Mouse (Mus musculus) right cerebral cortex, adult 2 months (tissue): ENCODE results near the gene Ifitm2.
"Not testable (repeated sequence)": the region's sequence is repeated elsewhere in the genome, so short reads cannot be mapped to it uniquely, and the experiment has no call there.

ENCODE experiments used
- DNase-seq, 2 experiments: peaks; one replicate each; pipeline ENCODE4 v3.0.0; 2021 to 2022; ENCODE audit warnings: low spot score in 2 of 2

The Ifitm2 gene

DNA sequence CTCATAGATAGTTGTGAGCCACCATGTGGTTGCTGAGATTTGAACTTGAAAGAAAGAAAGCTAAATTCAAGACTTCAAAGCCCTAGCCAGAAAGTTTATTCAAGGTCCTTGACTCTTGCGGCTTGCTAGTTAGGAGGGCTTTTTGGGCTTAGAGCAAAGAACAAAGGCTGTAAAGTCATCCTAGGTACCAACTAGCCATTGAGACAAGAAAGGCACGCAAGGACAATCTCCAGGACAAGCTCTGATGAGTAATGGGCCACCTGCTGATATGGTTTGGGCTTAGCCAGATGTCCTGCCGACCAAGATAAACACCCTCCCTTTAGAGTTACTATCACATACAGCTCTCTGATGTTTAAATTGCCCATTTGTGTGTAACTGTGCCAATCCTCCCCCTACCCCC lies 12.9 kb upstream of the Ifitm2 start:
- not testable (repeated sequence) for DNase-seq

DNA sequence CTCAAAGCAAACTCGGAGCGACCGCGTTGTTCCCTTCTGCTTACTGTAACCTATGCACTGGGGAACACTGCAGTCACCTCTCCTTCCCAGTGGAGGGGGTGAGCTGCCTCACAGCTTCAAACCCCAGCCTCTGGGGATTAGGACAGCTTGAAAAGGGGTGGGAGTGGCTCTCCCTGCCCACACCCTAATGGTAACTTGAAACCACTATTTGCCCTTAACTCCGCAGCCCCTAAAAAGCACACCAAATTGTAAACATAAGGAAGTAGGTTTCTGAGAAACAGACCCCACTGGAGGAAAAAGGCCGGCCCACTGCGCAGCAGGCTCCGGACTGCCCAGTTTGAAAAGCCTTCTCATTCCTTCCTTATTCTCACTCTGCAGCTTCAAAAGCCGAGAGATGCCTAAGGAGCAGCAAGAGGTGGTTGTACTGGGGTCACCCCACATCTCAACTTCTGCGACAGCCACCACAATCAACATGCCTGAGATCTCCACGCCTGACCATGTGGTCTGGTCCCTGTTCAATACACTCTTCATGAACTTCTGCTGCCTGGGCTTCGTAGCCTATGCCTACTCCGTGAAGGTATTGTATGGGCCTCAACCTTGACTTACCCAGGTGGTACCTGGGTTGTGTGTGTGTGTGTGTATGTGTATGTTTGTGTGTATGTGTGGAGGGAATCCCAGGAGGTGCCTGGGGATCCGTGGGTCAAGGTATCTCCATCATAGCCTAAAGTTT lies 12.2 kb upstream of the Ifitm2 start:
- DNase-seq, result no peak

DNA sequence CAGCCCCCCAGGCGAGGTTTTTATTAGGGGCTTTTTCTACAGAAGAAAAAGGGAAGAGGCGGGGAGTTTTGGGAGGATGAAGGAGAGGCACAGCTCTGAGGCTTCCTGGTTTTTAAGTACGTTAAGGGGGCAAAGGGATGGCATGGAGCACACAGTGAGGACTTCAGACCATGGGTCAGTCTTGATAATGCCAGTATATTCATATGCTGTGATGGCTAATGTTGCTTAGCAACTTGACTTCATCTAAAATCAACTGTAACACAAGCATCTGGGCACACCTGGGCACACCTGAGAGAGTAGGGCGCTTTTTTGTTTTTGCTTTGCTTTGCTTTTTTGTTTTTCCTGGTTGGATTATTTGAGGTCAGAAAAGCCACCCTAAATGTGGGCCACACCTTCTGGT lies 11.1 kb upstream of the Ifitm2 start, which contains the start of gene Ifitm1:
Gene Ifitm1 (plus strand): TSS at position 301 of the 400 bp plus-strand sequence.
- DNase-seq, result no peak

DNA sequence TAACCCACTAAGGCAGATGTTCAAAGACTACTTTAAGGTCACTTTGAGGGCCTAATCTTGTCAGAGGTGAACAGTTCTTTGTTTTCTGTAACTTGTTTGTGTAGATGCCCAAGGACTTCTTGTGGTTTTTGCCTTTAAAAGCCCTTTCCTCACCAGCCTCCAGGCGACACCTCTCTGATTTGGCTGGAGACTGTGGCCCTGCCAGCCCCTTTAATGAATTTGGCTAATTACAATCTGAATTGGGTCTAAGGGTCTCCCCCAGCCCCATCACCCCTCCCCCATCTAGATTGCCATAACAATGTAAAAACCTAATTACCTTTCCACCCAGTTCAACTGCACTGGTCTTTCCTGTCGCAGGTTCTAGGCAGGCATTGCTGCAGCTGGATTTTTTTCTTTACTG lies 6.9 kb upstream of the Ifitm2 start:
- DNase-seq, result no peak

DNA sequence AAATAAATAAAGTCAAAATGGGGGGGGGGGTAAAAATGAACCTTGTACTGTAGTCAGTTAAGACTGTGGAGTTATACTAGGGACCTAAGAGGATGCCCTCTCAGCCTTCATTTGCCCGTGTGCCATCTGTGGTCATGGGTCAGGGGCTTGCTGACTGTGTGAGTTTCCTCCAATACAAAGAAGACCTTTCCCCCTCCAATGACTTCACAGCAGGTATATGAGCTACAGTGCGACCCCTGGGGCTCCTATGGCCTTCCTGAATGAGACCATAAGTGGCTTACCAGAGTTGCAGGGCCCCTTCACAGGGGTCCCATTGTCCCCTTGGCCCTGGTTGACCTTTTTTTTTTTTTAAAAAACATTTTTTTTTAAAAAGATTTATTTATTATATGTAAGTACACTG lies 5.6 kb upstream of the Ifitm2 start:
- DNase-seq, result no peak

DNA sequence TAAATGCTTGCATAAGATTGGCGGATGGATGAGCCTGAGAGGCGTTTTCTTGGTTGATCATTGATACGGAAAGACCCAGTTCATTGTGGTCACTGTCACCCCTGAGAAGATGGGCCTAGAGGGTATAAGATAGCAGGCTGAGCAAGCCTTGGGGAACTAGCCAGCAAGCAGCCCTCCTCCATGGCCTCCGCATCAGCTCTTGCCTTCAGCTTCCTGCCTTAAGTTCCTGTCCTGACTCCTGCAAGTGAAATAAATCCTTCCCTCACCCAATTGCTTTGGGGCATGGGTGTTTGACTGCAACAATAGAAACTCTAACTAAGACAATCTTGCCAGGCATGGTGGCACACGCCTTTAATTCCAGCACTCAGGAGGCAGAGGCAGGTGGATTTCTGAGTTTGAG lies 4.2 kb upstream of the Ifitm2 start:
- DNase-seq, result no peak

DNA sequence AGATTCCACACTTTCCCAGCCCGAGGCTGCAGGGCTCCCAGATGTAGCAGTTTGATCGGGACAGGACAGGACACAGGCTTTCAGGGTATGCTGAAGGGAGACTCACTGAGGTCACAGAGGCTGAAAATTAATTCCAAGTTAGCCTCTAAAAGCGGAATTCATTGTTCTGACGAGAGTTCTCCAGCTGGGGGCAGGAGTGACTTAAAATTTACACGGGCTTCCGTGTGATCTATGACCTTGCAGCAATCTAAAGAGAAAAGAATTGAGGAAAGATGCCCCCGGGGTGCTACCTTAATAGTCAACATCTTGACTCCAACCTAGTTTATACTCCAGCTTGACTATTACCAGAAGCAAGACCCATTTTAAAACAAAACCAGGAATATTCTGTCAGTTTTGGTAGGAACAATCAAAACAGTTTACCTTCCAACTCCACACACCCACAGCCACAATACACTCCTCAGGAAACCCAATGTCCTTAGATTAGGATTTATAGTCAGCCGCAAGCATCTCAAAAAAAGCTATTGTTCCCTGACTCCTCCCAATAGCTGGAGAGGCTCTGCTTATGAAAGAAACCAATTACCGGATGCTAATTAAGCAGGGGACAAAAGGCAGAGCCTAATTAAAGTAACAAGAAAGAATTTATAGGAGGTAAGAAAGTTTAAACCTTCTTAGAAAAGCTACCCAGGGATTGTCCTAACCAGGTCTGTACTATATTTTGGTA lies 3.6 kb upstream of the Ifitm2 start:
- peak; percentile 27 to 43 for DNase-seq

DNA sequence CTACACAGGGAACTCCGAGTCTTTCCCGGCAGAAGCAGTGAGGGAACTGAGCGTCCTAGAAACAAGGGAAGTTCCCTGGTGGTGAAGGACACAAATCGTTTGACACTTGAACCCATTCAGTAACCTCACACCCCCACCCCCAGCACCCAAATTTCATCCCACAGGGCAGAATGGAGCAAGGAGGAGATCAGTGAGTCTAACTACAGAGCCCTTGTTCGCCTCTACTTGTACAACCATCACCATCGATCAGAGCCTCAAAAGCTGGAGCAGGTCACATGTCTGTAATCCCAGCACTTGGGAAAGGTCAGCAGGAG lies 726 bp upstream of the Ifitm2 start:
- DNase-seq, result no peak

DNA sequence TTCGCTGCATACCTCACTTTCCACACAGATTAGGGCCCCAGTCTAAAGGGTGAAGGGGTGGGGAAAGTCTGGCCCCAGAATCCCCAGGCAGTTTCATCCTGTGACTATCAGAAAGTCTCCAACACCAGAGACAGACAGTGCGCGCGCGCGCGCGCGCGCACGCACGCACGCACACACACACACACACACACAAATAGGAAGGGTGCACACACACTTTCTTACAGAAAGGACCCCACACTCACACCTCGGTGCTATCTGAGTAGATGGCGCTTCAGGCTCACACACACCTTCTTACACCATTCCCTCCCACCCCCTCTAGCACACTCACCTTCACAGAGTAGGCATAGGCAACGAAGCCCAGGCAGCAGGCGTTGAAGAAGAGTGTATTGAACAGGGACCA lies 445 bp downstream of the Ifitm2 start:
- no peak for DNase-seq

DNA sequence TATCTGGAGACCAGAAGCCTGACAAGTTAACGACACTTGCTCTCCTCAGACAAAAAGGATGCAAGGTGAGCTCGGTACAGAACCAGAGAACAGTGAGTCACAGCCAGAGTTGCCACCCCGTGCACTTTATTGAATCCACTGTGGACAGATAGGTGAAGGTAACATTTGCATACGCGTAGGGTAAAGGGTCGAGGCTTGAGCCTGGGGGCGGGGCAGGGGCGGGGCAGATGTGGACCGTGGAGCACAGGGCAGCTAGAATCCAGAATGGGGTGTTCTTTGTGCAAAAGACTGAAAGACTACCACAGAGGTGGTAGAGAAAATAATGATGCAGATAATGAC lies 1.1 kb downstream of the Ifitm2 start:
- DNase-seq, result no peak

DNA sequence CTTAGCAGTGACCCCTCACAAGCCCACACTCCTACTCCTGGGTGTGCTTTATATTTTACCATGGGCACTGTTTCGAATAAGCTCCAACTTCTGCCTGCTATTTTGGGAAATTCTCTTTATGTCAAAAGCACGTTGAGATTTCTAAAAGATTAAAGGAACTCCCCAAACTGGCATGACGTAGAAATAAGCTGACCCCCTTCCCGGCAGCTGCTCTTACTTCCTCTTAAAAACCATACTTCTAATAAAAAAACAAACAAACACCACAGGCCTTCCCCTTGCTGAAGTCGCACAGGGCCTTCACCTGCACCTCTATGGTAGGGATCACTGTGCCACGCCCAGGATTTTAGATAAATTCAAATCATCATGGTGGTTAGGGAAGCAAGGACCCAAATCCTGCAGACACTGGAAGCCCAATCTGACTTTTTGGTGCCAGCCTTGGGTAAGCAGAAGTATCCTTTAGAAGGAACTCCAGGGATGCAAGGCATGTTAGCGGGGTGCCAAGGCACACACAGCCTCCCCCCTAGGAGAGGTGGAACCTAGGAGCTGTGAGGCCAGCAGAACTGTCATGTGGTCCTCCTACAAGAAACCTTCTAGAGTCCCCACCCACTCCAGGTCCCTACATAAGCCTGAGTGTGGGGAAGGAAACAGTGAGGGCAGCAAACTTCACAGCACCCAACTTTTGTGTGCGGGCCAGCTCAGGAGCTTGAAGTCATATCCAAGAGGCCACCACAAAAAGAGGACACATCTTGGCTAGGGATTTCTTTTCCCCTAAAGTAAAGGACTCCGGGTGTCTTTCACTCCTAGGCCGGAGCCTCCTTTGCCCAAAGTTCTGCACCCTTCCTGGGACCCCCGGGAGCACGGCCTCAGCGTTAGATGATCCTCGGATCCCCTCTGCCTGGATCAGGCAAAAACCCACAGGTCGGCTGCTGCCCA lies 1.7 kb downstream of the Ifitm2 start:
- no peak for DNase-seq

DNA sequence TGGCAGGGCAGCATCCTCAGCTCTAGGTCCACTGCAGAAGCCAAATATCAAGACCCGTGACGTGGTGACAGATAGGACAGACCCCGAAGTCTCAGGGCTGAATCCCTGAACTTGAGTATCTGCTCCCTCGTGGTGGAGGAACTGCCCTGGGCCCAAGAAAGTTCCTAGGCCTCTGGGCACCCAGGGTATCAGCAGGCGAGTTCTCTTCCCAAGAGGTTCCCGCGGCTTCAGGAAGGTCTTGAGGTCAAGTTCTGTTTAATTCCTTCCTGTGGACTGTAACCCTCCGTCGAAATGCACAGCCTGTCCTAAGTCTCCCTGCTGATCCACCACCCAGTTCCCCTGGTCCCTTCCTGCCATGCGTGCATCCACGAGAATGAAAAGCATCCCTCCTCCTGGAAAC lies 2.7 kb downstream of the Ifitm2 start:
- DNase-seq, result no peak

DNA sequence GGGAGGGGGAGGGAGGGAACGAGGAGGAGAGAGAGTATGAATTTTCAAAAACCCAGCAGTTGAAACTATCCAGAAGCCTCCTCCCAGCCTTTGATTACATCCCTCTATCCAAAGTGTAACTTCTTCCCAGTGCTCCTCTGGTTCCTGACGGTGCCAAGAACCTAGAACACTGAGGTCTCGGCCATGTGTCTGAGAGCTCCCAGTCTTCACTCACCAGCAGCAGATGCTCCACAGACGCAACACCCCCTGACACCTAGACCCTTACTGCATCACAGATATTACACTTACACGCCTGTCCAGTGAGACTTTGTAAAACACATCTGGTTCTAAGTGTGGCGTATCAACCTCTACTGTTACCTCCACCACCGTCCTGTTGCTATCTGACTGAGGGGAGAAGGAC lies 3.3 kb downstream of the Ifitm2 start:
- no peak for DNase-seq

DNA sequence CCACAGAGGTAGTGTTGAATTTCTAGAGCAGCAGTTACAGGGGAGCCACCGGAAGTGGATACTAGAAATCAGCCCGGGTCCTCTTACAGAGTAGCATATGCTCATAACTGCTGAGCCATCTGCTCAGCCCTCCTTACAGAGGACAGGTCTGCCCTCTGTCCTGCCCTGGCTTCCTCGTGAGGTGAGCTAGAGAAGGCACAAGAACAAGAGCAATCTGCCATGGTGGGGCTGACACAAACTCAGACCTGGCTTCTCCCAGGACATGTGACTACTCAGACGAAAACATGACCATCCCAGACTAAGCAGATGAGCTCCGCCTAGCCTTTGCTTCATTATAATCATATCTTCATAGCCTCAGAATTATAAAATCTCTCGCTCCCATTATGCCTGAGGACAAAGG lies 4.0 kb downstream of the Ifitm2 start:
- DNase-seq, result no peak

DNA sequence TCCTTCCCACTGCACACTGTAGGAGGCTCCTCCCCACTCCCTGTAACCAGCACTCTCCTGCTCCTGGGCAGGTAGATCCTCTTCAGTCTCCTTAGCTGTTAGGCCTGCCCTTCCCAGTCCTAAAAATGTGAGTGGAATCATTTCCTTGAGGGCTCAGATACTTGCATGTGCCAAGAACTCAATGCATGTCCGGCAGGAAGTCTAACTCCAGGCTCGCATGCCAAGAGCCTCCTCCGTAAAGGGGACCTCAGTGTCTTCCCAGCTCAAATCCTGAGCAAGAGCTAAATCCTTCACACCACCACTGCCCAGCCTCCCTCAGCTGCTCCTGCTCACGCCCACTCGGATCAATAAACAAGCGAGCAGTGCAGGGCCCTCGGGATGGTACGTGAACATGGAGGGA lies 4.7 kb downstream of the Ifitm2 start:
- DNase-seq, result no peak

DNA sequence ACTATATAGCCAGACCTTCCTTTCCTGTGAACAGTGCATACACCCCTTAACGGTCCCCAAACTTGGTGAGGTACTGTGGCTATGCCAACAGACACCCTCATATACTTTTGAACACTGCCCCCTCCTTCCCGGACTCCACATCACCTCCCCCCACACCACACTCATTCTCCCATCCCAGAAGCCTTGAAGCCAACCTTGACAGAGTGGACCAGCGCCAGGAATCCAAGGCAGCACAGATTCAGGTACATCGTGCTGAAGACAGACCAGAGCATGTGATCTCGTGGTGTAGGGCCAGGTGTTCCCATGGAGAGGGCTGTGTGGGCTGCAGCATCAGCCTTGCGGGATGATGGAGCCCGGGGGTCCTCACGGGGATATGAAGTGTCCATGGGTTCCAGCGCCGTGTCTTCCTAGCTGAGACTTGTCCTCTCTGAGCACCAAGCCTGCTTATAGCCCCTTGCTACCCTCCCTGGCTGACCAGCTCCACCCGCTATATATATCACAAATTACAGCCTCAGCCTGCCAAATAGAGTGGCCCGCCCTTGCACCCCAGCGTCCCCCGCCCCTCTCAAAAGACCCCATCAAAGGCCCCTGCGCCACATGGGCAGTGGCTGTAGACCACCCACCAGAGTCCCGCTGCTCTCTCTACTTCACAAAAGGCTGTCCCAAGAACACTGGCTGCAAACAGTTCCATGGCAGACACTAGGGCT lies 5.8 kb downstream of the Ifitm2 start, which contains the start of gene Ifitm5:
Gene Ifitm5 (minus strand): TSS at position 468 of the 707 bp plus-strand sequence.
- no peak for DNase-seq

DNA sequence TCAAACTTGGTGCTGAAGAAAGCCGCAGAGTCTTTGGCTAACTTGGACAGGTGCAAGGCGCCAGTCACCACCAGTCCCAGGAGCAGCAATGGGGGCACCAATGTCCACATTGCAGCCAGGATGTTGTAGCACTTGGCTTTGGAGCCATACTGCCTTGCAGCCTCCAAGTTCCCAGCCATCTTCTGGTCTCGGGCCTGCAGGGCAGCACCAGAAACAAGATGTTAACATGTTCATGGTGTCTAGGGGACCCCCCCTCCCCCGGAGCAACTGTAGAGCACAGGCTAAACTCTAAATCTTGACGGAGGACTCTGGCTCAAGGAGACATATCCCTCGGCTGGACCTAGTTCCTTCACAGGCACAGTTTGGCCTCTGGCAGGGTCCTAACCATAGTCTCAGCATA lies 6.5 kb downstream of the Ifitm2 start:
- no peak for DNase-seq

DNA sequence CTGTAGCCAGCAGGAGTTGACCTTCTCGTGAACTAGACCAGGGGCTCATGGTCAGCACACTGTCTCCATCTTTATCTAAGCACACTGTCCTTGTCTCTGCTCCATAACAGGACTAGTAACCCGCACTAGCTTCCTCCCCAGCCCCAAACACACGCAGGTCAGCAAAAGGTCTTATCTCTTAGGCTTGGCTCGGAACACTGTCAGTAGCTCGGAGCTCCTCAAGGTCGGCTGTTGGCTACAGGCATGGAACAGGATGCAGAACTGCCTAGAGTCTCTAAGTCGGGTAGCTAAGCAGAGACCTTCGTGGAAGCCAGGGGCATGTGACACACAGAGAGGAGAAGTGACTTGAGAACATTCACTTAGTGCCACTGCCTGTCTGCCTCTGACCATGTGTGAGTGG lies 7.6 kb downstream of the Ifitm2 start:
- DNase-seq, result no peak

DNA sequence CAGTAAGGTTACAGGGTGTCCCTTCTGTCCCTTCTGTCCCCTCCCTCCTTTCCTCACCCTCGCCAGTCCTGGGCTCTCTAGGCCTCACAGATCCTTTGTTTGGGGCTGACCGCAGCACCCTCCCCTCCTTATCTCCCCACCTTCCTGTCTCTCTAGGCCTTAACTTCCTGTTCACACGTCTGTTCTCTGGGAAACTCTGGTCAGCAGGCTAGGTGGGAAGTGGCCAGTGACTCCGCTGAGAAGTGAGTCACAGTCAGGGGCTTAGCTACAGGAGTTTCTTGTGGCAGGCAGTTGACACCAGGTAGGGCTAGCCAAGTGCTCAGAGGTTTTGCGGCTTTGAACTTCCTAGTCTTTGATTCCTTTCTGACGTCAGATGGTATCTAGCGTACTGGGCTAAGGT lies 8.8 kb downstream of the Ifitm2 start:
- DNase-seq, result no peak

DNA sequence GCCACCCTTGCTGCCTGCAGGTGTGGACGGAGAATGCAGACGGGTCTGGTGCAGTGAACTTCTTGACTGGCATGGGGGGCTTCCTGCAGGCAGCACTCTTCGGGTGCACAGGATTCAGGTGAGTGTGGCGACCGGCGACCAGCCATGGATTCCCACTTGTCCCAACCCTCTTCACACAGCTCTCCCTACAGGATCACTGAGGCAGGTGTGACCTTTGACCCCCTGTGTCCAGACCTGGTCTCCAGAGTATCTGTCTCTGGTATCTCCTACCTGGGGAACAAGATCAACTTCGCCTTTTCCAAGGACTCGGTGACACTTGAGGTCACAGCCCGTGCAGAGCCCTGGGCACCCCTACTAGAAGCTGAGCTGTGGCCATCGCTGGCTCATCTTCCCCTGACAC lies 9.5 kb downstream of the Ifitm2 start:
- no peak for DNase-seq

DNA sequence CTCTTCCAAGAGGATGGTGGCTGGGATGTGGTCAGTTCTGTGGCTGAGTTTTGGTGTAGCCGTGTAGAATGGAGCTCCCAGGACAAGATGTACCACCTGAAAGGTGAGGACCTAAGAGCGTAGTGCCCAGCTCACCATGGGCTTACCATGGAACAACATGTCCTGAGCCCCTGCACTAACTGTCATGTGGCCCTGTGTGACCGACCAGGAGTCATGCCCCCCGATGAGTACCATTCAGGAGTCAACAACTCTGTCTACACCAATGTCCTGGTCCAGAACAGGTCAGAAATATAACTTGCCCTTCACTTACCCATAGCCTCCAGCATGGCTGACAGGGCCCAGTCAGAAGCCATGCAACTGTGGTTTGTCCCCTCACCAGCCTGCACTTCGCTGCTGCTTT lies 10.5 kb downstream of the Ifitm2 start:
- no peak for DNase-seq

DNA sequence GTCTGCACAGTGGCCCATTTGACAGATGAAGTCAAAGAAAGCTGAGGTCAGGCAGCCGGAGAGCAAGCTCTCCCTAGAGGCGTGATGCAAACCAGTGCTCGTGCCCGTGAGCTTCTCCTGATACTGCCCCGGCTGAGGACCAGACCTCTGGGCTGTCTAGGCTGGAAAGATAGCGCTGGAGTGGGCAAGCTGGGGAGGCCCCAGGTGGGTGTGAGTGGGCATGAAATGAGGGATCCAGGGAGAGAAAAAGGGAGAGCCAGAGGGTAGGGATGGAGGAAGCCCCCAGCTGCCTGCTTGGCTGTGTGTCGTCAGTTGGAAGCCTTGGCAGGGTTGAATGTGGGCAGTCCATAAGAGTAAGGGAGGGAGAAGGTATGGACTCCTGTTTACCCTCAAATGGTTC lies 11.6 kb downstream of the Ifitm2 start:
- DNase-seq, result no peak
